Comparison of ENCODE assay signal across 12 mouse cellular contexts in the genomic region with DNA sequence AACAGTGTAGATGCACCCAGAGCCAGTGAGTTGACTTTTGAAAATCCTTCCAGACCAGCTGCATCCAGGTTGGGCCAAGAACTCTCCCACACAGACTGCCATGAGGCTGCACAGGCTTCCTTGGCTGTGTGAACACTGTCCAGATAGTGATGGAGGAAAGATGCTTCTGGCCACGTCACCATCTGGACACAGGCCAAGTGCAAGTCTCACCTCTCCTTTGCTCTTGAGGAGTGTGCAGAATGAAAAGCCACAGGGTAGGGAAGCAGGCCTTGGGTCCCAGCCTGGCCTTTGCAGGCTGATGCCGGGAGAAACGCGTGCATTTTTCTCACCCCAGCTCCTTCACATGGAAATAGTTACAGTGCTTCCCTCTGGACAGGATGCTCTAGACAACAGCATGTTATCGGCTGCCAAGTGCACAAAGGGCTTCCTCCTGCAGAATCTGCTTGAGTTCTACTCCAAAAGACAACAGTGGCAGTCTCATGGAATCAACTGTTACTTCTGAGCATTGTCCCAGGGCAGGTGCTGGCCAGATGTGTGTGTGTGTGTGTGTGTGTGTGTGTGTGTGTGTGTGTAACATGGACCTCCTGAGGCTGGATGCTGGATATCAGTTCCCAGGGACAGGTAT. TPM values are rescaled to one million over a fixed set of nuclear protein-coding genes. Genes with fewer than 3 reads are reported as not detected.
DNase-seq lines count a peak whose midpoint lies in the region; ATAC-seq lines count a peak whose summit lies in the region.
"Had no signal": no experiment of that assay in that cellular context is flagged by ENCODE, and none has a peak within 500 bp of the region (broad histone marks: within the 10 kb centered on the region; RNA-seq: fewer than 3 reads in every experiment).

No protein-coding gene starts in this region.

- no peak overlapping the region for H3K4me3 ChIP-seq in heart, embryonic 15.5 days
- H3K4me3 ChIP-seq in stomach, embryonic 15.5 days (replicated peaks) = no peak overlapping the region
- H3K4me3 ChIP-seq: forebrain, embryonic 12.5 days; neural tube, embryonic 12.5 days had no signal

- DNase-seq in lung, postnatal 10 days = peak; percentile 58
- DNase-seq in lung, postnatal 14 days = no peak
- peak; percentile 73 for DNase-seq in gastrocnemius, postnatal 14 days
- DNase-seq in frontal cortex, adult 2 months (ENCODE audit: extremely low spot score in 1 of 2, low spot score in 1 of 2) = no peak
- no peak for DNase-seq in layer of hippocampus, adult 9-11 months
- DNase-seq in retina, postnatal 1 day = no peak
- DNase-seq: kidney, adult 11 months had no signal

- intact Hi-C loops in gastrocnemius, postnatal 14 days (cut with DNase I; ENCODE audit: low total_unique reads) = no loop called here

- WGBS in heart, embryonic 15.5 days = 28% methylated on average over 5 of the region's 5 CpGs
- WGBS in stomach, embryonic 15.5 days = 50% methylated on average over 5 of the region's 5 CpGs

- peaks cover 31% of the 10 kb centered on the region for H3K4me1 ChIP-seq in heart, embryonic 15.5 days (replicated peaks)
- H3K4me1 ChIP-seq in stomach, embryonic 15.5 days = peaks cover 30% of the 10 kb centered on the region

- H3K36me3 ChIP-seq in heart, embryonic 15.5 days = no peaks in the 10 kb centered on the region
- H3K36me3 ChIP-seq in stomach, embryonic 15.5 days = no peaks in the 10 kb centered on the region
- H3K36me3 ChIP-seq: forebrain, embryonic 12.5 days; neural tube, embryonic 12.5 days had no signal

- H3K27me3 ChIP-seq in heart, embryonic 15.5 days = no peaks in the 10 kb centered on the region
- 0 out of 2 replicates have a peak, but pooled peaks cover 3% of the 10 kb centered on the region for H3K27me3 ChIP-seq in stomach, embryonic 15.5 days (replicated peaks)

- peak overlapping the region; percentile 62 for H3K27ac ChIP-seq in heart, embryonic 15.5 days
- peak overlapping the region; percentile 23; the same call in 1 of the 2 replicates for H3K27ac ChIP-seq in stomach, embryonic 15.5 days
- H3K27ac ChIP-seq: forebrain, embryonic 12.5 days; neural tube, embryonic 12.5 days had no signal

- no peak overlapping the region for H3K9ac ChIP-seq in heart, embryonic 15.5 days
- no peak overlapping the region for H3K9ac ChIP-seq in stomach, embryonic 15.5 days
- H3K9ac ChIP-seq: forebrain, embryonic 12.5 days; neural tube, embryonic 12.5 days had no signal

- ATAC-seq in heart, embryonic 15.5 days (replicated peaks; ENCODE audit: insufficient number of reproducible peaks, insufficient read depth, low FRiP score, low read depth) = peak; percentile 24; the same call in 1 of the 2 replicates
- ATAC-seq in stomach, embryonic 15.5 days (ENCODE audit: insufficient read depth, low FRiP score, low read depth) = peak; percentile 51; the same call in 1 of the 2 replicates

- no peaks in the 10 kb centered on the region for H3K9me3 ChIP-seq in heart, embryonic 15.5 days (replicated peaks)
- no peaks in the 10 kb centered on the region for H3K9me3 ChIP-seq in stomach, embryonic 15.5 days
- H3K9me3 ChIP-seq: forebrain, embryonic 12.5 days; neural tube, embryonic 12.5 days had no signal

- no peak overlapping the region for H3K4me2 ChIP-seq in heart, embryonic 15.5 days
- H3K4me2 ChIP-seq in stomach, embryonic 15.5 days = no peak overlapping the region
- H3K4me2 ChIP-seq: forebrain, embryonic 12.5 days; neural tube, embryonic 12.5 days had no signal

RNA-seq across cellular contexts. Expression of a gene that starts 2.8 kb away (rescaled TPM):
- 100 to 1,000 TPM in 1 of 2 experiments, 10 to 100 TPM in 1; 92.1 to 338 TPM for total RNA-seq in gastrocnemius, postnatal 14 days (2021)
- polyA plus RNA-seq in heart, embryonic 15.5 days (2015; fragmentation: Nextera tagmentation; extraction: Ambion mirVana) = 107 and 133 TPM in 2 replicates
- 148 and 165 TPM in 2 replicates for polyA plus RNA-seq in stomach, embryonic 15.5 days (2015; fragmentation: Nextera tagmentation; extraction: Ambion mirVana)
- 23.9 and 24.0 TPM in 2 replicates for polyA plus RNA-seq in frontal cortex, adult 2 months (2012; rRNA removed)
- total RNA-seq: megakaryocyte-erythroid progenitor cell, adult 5-6 weeks had no signal

Comparison
In these comparisons a context has a peak if more than half of its experiments do, and no peak if none do; other contexts are left out.
1. DNase-seq: peak in lung, postnatal 10 days (single experiment) and gastrocnemius, postnatal 14 days (single experiment); none in lung, postnatal 14 days (single experiment), frontal cortex, adult 2 months (0 of 2), layer of hippocampus, adult 9-11 months (single experiment) and retina, postnatal 1 day (single experiment).